In genomic region chr10:62162410-62162809, GRCm38 (mm10) we compare ENCODE assay signal across 19 mouse cellular contexts. TPM values are rescaled to one million over a fixed set of nuclear protein-coding genes. Genes with fewer than 3 reads are reported as not detected.
DNase-seq lines count a peak whose midpoint lies in the region; ATAC-seq and TF ChIP-seq lines count a peak whose summit lies in the region.
"Had no signal": no experiment of that assay in that cellular context is flagged by ENCODE, and none has a peak within 500 bp of the region (broad histone marks: within the 10 kb centered on the region; RNA-seq: fewer than 3 reads in every experiment).

No protein-coding gene starts in this region.

- WGBS in forebrain, embryonic 10.5 days: 60% methylated on average over 10 of the region's 10 CpGs
- 60% methylated on average over 10 of the region's 10 CpGs for WGBS in forebrain, embryonic 15.5 days
- 60% methylated on average over 10 of the region's 10 CpGs for WGBS in midbrain, embryonic 10.5 days
- 48% methylated on average over 10 of the region's 10 CpGs for WGBS in midbrain, embryonic 14.5 days
- WGBS in forebrain, postnatal 0 days: 67% methylated on average over 10 of the region's 10 CpGs

- H3K36me3 ChIP-seq in forebrain, embryonic 10.5 days (replicated peaks): no peaks in the 10 kb centered on the region
- no peaks in the 10 kb centered on the region for H3K36me3 ChIP-seq in forebrain, embryonic 15.5 days
- H3K36me3 ChIP-seq in midbrain, embryonic 10.5 days: no peaks in the 10 kb centered on the region
- no peaks in the 10 kb centered on the region for H3K36me3 ChIP-seq in midbrain, embryonic 14.5 days (ENCODE audit: control insufficient read depth, insufficient read depth, low read length)
- no peaks in the 10 kb centered on the region for H3K36me3 ChIP-seq in forebrain, postnatal 0 days (ENCODE audit: insufficient read depth)
- H3K36me3 ChIP-seq: midbrain, embryonic 13.5 days had no signal

- H3K9ac ChIP-seq in forebrain, embryonic 15.5 days (replicated peaks): no peak overlapping the region
- H3K9ac ChIP-seq in midbrain, embryonic 14.5 days (replicated peaks; ENCODE audit: low read length): no peak overlapping the region
- no peak overlapping the region for H3K9ac ChIP-seq in forebrain, postnatal 0 days
- H3K9ac ChIP-seq: liver, embryonic 14.5 days; midbrain, embryonic 13.5 days had no signal

- H3K4me2 ChIP-seq in forebrain, embryonic 15.5 days (replicated peaks): no peak overlapping the region
- no peak overlapping the region for H3K4me2 ChIP-seq in midbrain, embryonic 14.5 days (ENCODE audit: low read length)
- H3K4me2 ChIP-seq in forebrain, postnatal 0 days (ENCODE audit: low read depth): no peak overlapping the region
- H3K4me2 ChIP-seq: midbrain, embryonic 13.5 days had no signal

- H3K4me1 ChIP-seq in forebrain, embryonic 10.5 days: peaks cover 12% of the 10 kb centered on the region
- H3K4me1 ChIP-seq in forebrain, embryonic 15.5 days: no peaks in the 10 kb centered on the region
- peaks cover 14% of the 10 kb centered on the region for H3K4me1 ChIP-seq in midbrain, embryonic 10.5 days
- H3K4me1 ChIP-seq in midbrain, embryonic 14.5 days (ENCODE audit: control insufficient read depth, insufficient read depth, low read length): no peaks in the 10 kb centered on the region
- no peaks in the 10 kb centered on the region for H3K4me1 ChIP-seq in forebrain, postnatal 0 days (ENCODE audit: insufficient read depth)
- H3K4me1 ChIP-seq: midbrain, embryonic 13.5 days had no signal

- ATAC-seq in forebrain, embryonic 15.5 days (replicated peaks): no peak
- ATAC-seq in midbrain, embryonic 14.5 days (ENCODE audit: low FRiP score, low TSS enrichment): no peak
- ATAC-seq in forebrain, postnatal 0 days: no peak
- ATAC-seq: inflammation-experienced regulatory T-cells, adult 6 months; midbrain, embryonic 13.5 days had no signal

- TF ChIP-seq CTCF in forebrain, postnatal 0 days (IDR thresholded peaks at IDR 0.05; ENCODE audit: low read depth): no peak

- no peaks in the 10 kb centered on the region; the same call in 1 of the 2 replicates for H3K27me3 ChIP-seq in forebrain, embryonic 10.5 days (ENCODE audit: poor library complexity, severe bottlenecking)
- H3K27me3 ChIP-seq in forebrain, embryonic 15.5 days: no peaks in the 10 kb centered on the region
- peaks cover 10% of the 10 kb centered on the region; the same call in 1 of the 2 replicates for H3K27me3 ChIP-seq in midbrain, embryonic 10.5 days (ENCODE audit: low read depth, poor library complexity, severe bottlenecking)
- H3K27me3 ChIP-seq in midbrain, embryonic 14.5 days (ENCODE audit: control insufficient read depth, insufficient read depth, low read length): no peaks in the 10 kb centered on the region
- H3K27me3 ChIP-seq in forebrain, postnatal 0 days (ENCODE audit: insufficient read depth, low read length): no peaks in the 10 kb centered on the region

- 0 out of 2 replicates have a peak overlapping the region, but pooled peaks have one; percentile 44 for H3K27ac ChIP-seq in forebrain, embryonic 10.5 days
- H3K27ac ChIP-seq in forebrain, embryonic 15.5 days (replicated peaks): no peak overlapping the region
- H3K27ac ChIP-seq in midbrain, embryonic 10.5 days (replicated peaks): 0 out of 2 replicates have a peak overlapping the region, but pooled peaks have one; percentile 33
- H3K27ac ChIP-seq in midbrain, embryonic 14.5 days (replicated peaks; ENCODE audit: low read depth, low read length): no peak overlapping the region
- H3K27ac ChIP-seq in forebrain, postnatal 0 days (ENCODE audit: low read depth, low read length): no peak overlapping the region
- H3K27ac ChIP-seq: liver, embryonic 14.5 days; midbrain, embryonic 13.5 days; stomach, postnatal 0 days had no signal

- no peak overlapping the region for H3K4me3 ChIP-seq in forebrain, embryonic 10.5 days
- H3K4me3 ChIP-seq in forebrain, embryonic 15.5 days: no peak overlapping the region
- H3K4me3 ChIP-seq in midbrain, embryonic 10.5 days: no peak overlapping the region
- no peak overlapping the region for H3K4me3 ChIP-seq in midbrain, embryonic 14.5 days (replicated peaks; ENCODE audit: low read depth, low read length)
- no peak overlapping the region for H3K4me3 ChIP-seq in forebrain, postnatal 0 days (ENCODE audit: low read depth, low read length)
- H3K4me3 ChIP-seq: midbrain, embryonic 13.5 days had no signal

- no peak for DNase-seq in forebrain, embryonic 10.5 days (ENCODE audit: extremely low spot score, low spot score)
- no peak for DNase-seq in midbrain, embryonic 10.5 days (ENCODE audit: low spot score)
- DNase-seq in midbrain, embryonic 14.5 days: no peak
- DNase-seq in kidney, adult 9 months: peak; percentile 42
- DNase-seq in yolk sac, embryonic 10.5 days (ENCODE audit: low spot score): peak; percentile 19
- DNase-seq in embryo, embryonic 10 days (ENCODE audit: low spot score): no peak
- no peak for DNase-seq in forebrain, postnatal 0 days
- DNase-seq: cerebellum, adult 11-12 months; gastrocnemius, postnatal 14 days; right cerebral cortex, postnatal 4 days; thymus, postnatal 4 days had no signal

- H3K9me3 ChIP-seq in forebrain, embryonic 10.5 days: no peaks in the 10 kb centered on the region
- no peaks in the 10 kb centered on the region for H3K9me3 ChIP-seq in forebrain, embryonic 15.5 days
- H3K9me3 ChIP-seq in midbrain, embryonic 10.5 days (replicated peaks): 0 out of 2 replicates have a peak, but pooled peaks cover 5% of the 10 kb centered on the region
- H3K9me3 ChIP-seq in midbrain, embryonic 14.5 days (ENCODE audit: control insufficient read depth, low read length): no peaks in the 10 kb centered on the region
- H3K9me3 ChIP-seq in forebrain, postnatal 0 days (ENCODE audit: low read length): no peaks in the 10 kb centered on the region
- H3K9me3 ChIP-seq: midbrain, embryonic 13.5 days had no signal

RNA-seq across cellular contexts. Expression of gene Fam241b, which starts 18.7 kb away (rescaled TPM):
- 20.0 and 21.0 TPM in 2 replicates for polyA plus RNA-seq in forebrain, embryonic 10.5 days (2016; fragmentation: Nextera tagmentation; extraction: Ambion mirVana)
- 149 and 150 TPM in 2 replicates for polyA plus RNA-seq in forebrain, embryonic 15.5 days (2015; fragmentation: Nextera tagmentation; extraction: Ambion mirVana)
- 19.3 and 23.4 TPM in 2 replicates for polyA plus RNA-seq in midbrain, embryonic 10.5 days (2016; fragmentation: Nextera tagmentation; extraction: Ambion mirVana)
- 48.3 and 107 TPM in 2 replicates for polyA plus RNA-seq in midbrain, embryonic 14.5 days (2014; fragmentation: Nextera tagmentation; extraction: Ambion mirVana)
- 118 and 120 TPM in 2 replicates for total RNA-seq in forebrain, postnatal 0 days (2014; rRNA removed)
- 193 and 196 TPM in 2 replicates for polyA plus RNA-seq in forebrain, postnatal 0 days (2015; fragmentation: Nextera tagmentation; extraction: Ambion mirVana)

RNA-seq across cellular contexts. Expression of gene Neurog3, which starts 29.5 kb away (rescaled TPM):
- polyA plus RNA-seq in forebrain, embryonic 10.5 days (2016; fragmentation: Nextera tagmentation; extraction: Ambion mirVana): 0.24 and 1.3 TPM in 2 replicates
- polyA plus RNA-seq in forebrain, embryonic 15.5 days (2015; fragmentation: Nextera tagmentation; extraction: Ambion mirVana): 0.24 TPM in 1 of 2 replicates, not detected in the other
- polyA plus RNA-seq in midbrain, embryonic 10.5 days (2016; fragmentation: Nextera tagmentation; extraction: Ambion mirVana): 0.89 and 0.90 TPM in 2 replicates
- polyA plus RNA-seq in midbrain, embryonic 14.5 days (2014; fragmentation: Nextera tagmentation; extraction: Ambion mirVana): not detected in 2 replicates
- total RNA-seq in forebrain, postnatal 0 days (2014; rRNA removed): not detected in 2 replicates
- polyA plus RNA-seq in forebrain, postnatal 0 days (2015; fragmentation: Nextera tagmentation; extraction: Ambion mirVana): not detected in 2 replicates
- total RNA-seq: gastrocnemius, postnatal 14 days; layer of hippocampus, postnatal 10 days; left cerebral cortex, postnatal 14 days had no signal
- polyA plus RNA-seq: heart, embryonic 16.5 days; inflammation-experienced regulatory T-cells, adult 6 months had no signal

Comparison
In these comparisons a context has a peak if more than half of its experiments do, and no peak if none do; other contexts are left out.
1. H3K27ac ChIP-seq: peak in forebrain, embryonic 10.5 days (single experiment) and midbrain, embryonic 10.5 days (single experiment); none in forebrain, embryonic 15.5 days (single experiment), midbrain, embryonic 14.5 days (single experiment) and forebrain, postnatal 0 days (single experiment).
2. DNase-seq: peak in kidney, adult 9 months (single experiment) and yolk sac, embryonic 10.5 days (single experiment); none in forebrain, embryonic 10.5 days (single experiment), midbrain, embryonic 10.5 days (single experiment), midbrain, embryonic 14.5 days (single experiment), embryo, embryonic 10 days (single experiment) and forebrain, postnatal 0 days (single experiment).